Mouse (Mus musculus) kidney, postnatal 4 days (tissue): ENCODE data around the gene Sbf2.
"Not testable (repeated sequence)": the region's sequence is repeated elsewhere in the genome, so short reads cannot be mapped to it uniquely, and the experiment has no call there.

Source experiments
- DNase-seq, 2 experiments: peaks; one replicate each; pipeline ENCODE4 v3.0.0; 2021; ENCODE audit warnings: mixed read lengths in 2 of 2

Gene Sbf2

GRCm38 (mm10) chr7:110565815-110566549, 48.7 kb downstream of the Sbf2 start:
- peak; percentile 20 to 35 for DNase-seq

DNA sequence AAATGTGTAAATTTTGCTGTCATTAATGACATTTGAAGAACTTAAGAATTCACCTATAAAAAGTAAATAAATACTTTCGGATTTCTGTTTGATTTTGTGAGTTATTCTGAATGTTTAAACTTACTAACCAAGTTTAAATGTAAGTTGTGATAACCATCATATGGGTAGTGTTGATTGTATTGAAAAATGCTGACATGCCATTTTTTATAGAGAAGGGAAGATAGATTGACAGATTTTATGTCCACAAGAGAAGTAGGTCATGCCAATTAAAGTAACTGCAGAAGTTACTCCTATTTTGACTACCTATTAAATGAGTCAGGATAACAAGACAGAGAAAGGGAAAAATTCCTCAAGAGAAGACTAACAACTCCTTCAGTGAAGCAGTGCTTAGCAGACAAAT, 53.1 kb downstream of the Sbf2 start:
- DNase-seq, result no peak

DNA sequence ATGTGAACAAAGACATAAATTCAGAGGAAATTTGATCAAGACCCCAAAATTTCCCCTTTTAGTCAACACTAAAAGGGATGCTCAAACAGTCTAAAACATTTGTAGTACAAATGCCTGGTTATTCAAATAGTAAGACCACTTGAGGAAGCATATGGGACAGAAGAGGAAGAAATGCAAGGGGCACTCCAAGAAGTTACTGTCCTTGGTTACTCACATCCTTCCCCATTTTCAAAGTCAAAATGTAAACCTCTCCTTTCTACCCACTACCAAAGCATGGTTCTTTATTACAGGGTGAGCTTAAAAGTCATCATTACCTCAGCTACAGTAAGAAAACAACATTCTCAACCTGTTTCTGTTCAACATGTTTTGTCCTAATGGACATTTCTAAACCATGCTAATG, 57.7 kb downstream of the Sbf2 start:
- no peak for DNase-seq

GRCm38 (mm10) chr7:110556221-110556620, 58.5 kb downstream of the Sbf2 start:
- DNase-seq, result peak in 1 of 2 experiments; percentile 15

- DNase-seq, result no peak
Observed at GRCm38 (mm10) chr7:110555260-110555659, 59.5 kb downstream of the Sbf2 start.

DNA sequence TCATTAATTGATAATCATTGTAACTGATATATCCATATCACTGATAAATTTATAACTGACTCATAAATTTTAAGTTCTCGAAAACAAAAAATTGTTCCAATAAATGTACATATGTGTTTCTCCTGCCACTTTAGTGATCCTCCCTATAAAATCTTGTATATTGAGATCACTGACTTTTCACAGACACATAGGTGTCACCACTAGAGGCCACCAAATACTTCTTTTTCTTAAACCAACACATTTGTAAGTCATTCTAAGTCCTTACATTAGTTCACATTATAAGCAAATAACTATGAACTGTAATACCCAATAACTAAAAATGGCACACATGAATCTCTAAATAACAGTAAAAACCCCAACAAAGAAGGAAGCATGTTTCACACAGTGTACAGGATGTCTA, 66.5 kb downstream of the Sbf2 start:
- DNase-seq, result no peak

DNA sequence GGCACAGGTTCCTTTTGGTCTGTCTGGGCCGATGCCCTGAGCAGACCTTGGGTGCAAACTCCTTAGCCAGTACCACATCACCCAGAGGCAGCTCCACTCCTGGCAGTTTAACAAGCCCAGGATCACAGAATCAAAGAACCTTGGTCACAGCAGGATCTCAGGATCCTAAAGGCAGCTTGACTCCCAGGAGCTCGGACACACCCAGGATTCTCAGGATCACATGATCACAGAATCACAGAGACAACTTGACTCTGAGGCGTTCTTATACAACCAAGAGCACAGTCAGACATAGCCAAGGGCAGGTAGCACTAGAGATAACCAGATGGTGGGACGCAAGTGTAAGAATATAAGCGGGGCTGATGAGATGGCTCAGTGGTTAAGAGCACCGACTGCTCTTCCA, 71.4 kb downstream of the Sbf2 start:
- DNase-seq, result no peak

DNA sequence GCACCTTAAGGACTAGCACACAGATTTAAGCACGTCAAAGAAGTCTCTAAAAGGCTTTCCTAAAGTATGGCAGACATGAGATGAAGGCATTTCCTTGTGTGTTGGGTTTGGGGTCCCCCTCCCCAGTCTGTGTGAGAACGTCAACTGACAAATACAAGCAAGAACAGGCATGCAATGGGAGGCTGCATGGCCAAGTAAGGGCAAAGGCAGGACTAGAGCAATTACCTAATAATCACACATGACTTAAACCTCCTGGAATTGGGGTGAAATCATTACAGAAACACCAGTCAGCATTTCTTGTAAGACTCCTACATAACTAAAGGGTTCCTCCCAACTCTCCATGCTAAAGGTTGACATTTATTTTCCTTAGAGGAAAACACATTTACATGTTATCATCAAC, 75.5 kb downstream of the Sbf2 start:
- no peak for DNase-seq

DNA sequence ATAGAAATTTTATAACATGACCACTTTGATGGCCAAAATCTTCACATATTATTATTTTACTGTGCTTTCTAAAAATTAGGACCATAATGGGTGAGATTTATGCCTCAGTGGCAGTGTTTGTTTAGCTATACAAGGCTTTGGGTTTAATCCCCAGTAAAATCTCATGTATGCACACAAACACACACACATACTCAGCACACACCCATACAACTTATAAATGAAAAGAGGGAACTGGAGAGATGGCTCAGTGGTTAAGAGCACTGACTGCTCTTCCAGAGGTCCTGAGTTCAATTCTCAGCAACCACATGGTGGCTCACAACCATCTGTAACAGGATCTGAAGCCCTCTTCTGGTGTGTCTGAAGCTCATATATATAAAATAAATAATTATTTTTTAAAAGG, 84.4 kb downstream of the Sbf2 start:
- not testable (repeated sequence) for DNase-seq

DNA sequence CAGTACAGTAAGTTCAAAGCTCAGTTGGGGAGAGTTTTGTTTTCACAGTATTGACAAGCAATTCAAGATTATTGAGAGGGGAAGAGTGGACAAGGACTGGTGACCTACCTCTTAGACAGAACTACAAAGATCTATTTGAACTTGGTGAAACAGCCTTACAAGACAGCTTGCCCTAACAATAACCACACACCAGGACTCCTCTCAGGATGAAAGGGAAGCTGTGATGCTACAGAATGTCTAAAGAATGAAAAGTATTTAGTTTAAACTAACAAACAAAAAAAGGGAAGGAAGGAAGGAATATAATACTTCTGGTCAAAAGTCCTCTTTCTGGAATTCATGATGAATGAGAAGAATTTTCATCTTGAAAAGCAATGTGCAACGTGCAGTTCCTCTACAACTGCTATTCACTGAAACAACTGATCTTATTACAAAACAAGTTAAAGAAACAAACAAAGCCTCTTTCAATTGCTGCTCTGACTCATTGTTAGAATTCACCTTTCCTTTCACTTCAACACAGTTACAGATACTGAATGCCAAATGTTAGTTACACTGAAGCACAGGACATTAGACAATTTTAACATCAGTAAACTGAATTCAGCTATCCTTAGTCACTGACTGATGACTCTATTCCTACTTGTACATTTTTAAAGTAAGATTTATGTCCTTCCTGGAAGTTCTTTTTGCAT, 89.5 kb downstream of the Sbf2 start:
- no peak for DNase-seq

DNA sequence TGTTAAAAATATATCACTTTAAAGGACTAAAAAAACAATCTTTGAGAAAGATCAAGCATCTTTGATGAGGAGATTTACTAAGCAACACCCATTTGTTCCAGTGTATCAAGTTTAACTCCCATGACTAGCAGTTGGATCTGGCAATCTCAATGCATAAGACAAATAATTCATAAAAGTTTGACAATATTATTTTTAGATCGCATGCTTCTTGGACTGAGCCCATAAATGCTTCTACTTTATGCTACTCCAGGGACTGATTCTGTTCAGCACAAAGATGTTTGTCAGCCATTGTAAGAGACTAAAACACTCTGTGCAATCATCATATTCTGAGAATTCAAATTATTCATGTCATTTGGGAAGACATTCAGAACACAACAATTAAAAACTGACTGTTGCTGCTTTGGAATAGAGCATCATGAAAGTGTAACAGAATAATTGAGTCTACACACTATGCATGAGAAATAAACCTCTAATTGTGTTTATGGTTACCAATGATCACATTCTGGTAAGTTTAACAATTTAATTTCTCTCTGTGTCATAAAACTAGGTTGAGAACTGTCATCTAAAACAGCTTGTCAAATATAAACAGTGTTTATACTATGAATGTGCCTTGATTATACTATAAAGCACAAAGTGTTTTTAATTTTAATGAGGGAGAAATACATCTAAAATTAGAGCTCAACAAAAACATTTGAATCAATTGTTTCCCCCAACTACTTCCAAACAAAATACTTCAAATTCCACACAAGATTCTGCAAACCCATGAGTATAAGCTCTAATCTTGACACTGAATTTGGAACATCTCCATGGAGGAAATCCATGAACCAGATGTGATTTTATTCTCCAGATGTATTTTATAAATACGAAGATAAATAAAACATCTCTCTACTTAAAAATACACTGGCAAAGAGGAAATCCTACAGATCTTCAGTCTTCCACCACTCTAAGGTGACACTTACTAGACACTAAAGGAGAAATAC, 98.2 kb downstream of the Sbf2 start:
- DNase-seq, result no peak

DNA sequence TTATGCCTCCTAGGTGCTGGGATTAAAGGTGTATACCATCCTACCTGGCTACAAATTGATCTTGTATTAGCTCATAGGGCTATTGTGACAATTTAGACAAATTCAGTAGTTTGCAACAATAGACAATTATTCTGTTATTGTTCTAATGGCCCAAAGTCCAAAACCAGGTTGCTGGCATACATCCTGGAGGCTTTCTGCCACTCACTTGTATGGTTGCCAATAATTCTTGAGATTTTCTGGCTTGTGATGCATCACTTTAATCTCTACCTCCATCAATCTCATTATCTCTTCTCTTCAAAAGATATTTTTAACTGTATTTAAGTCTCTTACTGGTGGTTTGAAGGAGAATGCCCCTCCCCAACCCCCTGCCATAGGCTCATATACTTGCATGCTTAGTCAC, 100.6 kb downstream of the Sbf2 start:
- DNase-seq, result no peak

DNA sequence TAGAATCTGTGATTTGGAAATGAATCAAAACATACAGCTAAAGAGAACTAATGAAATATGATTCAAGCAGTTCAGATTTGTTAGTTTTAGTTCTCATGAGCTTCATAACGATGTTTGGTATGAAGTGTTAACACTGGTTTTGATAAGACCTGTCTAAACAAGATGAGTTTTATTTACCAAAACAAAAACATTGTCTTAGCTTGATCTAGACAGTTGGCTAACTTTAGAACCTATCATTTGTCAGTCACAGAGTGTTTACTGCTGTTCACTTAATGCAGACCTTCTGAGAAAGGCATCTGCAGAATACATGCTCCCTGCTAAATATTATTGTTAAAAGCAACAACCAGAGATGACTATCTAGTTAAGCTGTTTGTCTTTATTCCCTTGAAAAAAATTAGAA, 116.1 kb downstream of the Sbf2 start:
- DNase-seq, result no peak

DNA sequence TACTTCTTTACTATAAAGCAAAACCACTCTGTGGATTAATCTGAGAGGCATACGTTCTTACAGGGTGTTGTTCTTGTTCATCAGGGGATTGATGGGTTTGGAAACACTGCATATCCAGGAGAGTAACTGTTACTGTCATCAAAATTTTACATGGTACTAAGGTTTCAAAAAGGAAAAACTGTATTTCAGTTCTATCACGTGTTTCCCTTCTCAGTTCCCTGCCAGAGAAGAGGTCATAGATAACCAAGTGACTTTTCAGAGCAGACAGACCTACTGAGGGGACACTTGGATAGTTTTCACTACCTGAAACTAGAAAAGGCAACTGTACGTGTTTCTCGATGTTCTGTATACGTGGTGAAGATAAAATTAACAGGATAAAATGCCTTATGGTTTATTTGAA, 123.7 kb downstream of the Sbf2 start:
- no peak for DNase-seq

DNA sequence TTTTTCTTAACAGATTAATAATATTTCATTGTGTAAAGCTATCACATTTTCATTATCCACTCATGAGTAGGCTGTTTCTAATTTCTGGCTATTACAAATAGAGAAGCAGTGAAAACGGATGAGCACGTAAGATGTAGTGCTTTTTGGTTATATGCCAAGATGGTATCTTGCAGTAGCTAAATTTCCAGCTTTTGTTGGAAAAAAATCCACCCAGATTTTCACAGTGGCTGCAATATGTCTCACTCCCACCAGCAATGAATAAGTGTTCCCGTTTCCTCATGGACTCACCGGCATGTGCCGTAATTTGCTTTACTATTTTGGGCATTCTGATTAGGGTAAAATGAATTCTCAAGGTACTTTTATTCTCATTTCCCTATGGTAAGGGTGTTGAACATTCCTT, 129.7 kb downstream of the Sbf2 start:
- DNase-seq, result no peak

GRCm38 (mm10) chr7:110470987-110471386, 143.7 kb downstream of the Sbf2 start:
- no peak for DNase-seq

DNA sequence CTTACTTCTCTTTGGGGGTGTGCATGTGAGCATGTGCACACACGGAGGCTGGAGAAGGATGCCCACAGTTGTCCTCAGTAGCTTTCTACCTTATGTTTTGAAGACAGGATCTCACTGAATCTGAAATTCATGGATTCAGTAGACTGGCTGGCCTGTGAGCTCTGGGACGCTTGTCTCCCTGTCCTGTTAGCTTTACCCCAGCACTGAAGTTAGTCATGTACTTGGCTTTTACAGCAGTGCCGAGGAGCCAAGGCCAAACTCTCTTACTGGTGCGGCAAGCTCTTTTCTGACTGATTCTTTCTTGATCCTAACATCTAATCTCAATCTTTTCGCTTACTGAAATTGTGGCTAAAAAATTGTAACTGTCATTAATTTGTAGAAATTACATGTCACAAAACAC, 151.3 kb downstream of the Sbf2 start:
- no peak for DNase-seq

- peak; percentile 60 to 68 for DNase-seq
Observed at GRCm38 (mm10) chr7:110432301-110432700, 182.4 kb downstream of the Sbf2 start.

DNA sequence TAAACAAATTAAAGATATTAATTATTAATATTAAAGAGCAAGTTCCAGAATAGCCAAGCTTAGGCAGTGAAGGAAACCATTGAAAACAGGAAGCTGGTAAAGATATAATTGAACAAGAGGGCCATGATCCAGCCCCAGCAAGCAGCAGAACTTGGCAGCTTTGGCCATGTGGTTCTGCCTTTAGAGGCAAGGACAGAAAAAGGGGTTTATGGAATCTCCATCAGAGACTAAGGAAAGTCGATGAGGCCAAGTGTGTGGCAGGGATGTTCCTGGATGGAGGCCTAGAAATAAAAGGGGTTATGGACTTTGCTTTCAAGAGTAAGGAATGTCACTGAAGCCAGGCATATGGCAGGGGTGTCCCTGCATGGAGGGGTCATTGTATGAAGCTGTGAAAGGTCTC, 198.4 kb downstream of the Sbf2 start:
- no peak for DNase-seq

DNA sequence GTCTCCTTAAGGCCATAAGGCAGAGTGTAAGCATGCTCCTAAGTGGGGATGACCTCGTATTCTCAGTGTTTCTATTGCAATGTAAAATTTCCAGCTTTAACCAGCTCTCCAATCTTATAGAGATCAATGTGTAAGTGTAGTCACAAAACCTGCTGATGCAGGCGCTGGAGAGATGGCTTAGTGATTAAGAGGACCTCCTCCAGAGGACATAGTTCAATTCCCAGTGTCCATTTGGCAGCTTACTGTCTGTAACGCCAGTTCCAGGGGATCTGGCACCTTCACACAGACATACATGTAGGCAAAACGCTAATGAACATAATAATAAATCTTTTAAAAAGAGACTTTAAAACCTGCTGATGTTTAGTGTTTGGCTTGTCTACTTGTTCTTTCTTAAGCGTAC, 200.4 kb downstream of the Sbf2 start:
- DNase-seq, result peak in 1 of 2 experiments; percentile 4

GRCm38 (mm10) chr7:110402092-110402491, 212.6 kb downstream of the Sbf2 start:
- no peak for DNase-seq

- peak; percentile 29 to 43 for DNase-seq
Observed at GRCm38 (mm10) chr7:110392576-110392975, 222.1 kb downstream of the Sbf2 start.

DNA sequence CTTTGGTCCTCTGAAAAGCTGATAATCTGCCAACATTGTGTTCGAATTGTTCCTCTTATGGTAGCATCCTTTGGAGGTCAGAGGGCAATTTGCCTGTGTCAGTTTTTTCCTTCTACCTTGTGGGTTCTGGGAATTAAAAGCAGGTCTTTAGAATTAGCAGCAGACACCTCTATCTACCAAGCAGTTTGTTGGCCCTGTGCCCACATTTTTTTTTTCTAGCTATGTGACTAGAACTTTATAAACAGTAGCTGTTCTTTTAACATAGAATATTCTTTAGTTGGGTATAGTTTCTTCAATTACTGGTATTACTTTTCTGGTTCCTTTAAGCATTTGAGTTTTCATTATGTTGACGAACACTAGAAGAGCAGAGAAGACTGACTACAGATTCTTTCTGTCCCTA, 223.1 kb downstream of the Sbf2 start:
- no peak for DNase-seq
